Mouse (Mus musculus): ENCODE data around the gene Ppt2.

Gene Ppt2

GRCm38 (mm10) chr17:34637459-34637858 is 9.1 kb upstream of the Ppt2 start:
- no peak for DNase-seq

- DNase-seq, result no peak
These were observed 7.4 kb upstream of the Ppt2 start for GRCm38 (mm10) chr17:34635671-34636070.

DNA sequence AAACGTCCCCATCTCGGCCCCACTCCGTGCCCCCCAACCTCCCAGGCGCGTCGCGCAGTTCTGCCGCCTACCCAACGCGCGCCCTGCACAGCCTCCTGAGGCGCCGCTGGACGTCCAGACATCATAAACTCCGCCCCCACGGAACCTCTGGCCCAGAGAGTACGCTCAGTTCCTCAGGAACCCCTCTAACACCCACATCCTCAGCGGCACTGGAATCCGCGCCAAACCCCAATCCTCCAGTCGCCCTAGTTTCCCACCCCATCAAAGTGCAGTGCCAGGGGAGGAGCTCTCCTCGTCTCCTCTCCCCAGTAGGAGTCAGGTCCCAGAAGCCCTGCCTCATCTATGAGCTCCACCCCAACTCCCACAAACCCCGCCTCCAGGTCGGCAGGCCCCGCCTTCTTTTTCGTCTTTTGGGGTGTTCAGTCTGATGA is 4.0 kb upstream of the Ppt2 start:
- peak; percentile 94 for DNase-seq

- no peak for DNase-seq
These were observed 3.3 kb upstream of the Ppt2 start for GRCm38 (mm10) chr17:34631647-34632046.

- no peak for DNase-seq
These were observed 2.5 kb upstream of the Ppt2 start for GRCm38 (mm10) chr17:34630761-34631301.

DNA sequence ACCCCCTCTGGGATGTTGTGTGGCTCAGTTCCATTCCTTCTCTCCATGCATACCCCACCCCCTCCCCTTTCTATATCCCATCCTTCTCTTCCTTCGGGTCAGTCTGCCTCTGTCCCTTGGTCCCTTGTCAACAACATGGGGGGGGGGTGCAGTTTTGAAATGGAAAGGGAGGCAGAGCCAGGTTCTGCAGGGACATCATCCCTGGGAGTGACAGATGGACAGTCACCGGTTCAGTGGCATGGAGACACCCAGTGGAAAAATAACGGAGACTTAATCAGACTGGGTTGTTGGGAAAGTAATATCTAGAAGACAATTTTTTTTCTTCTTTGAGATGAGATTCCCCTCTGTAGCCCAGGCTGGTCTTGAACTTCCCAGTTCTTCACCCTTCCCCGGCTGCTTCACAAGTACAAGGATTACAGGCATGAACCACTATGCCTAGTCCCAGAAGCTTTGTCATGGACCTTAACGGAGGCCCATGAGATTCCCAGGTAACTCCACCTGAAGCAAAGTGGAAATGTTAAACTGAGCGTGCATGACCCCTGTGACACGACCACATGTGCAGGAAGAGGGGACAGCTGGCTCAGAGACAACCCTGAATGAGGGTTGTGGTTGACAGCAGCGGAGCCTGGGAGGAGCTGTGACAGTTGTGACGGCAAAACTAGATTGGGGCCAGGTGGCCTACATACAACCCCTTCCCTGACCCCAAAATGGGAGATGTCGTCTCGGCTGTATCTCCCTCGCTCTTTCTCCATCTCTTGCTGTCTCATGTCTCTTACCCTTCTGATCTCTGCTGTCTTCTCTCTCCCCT is 1.7 kb upstream of the Ppt2 start:
- DNase-seq, result no peak

GRCm38 (mm10) chr17:34629221-34629751 is 976 bp upstream of the Ppt2 start, which contains the start of gene Prrt1:
Gene Prrt1, plus strand, starts transcription at chr17:34629533.
- peak; percentile 78 for DNase-seq

DNA sequence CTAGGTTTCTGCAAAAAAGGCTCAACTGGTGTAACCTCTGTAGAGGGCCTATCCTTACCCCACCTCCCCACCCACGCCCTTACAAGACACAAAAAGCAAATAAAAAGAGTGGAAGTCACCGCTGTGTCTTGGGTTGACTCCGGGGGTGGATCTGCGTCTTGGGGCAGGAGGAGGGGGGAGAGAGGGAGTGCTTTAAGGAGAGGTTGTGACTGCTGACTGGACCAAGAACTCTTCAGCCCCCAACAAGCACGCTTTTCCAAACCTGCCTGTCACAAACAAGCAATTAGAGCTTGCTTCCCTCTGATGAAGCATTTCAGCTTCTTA is 296 bp upstream of the Ppt2 start:
- DNase-seq, result no peak

GRCm38 (mm10) chr17:34627093-34627942 is 992 bp downstream of the Ppt2 start:
- DNase-seq, result peak; percentile 91

DNA sequence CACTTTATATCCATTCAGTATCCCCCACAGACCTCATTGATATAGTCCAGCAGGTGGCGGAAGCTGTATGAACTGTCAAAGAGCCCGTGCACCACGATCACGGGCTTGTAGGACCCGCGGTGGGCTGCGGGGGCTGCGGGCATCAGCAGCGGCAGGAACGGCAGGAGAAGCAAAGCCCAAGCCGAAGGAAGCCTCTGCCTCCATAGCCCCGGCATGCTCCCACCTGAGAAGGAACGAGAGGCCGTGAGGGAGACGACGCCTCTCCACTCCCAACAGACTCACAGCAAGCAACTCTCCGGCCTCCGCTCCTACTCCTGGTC is 1.6 kb downstream of the Ppt2 start:
- no peak for DNase-seq

DNA sequence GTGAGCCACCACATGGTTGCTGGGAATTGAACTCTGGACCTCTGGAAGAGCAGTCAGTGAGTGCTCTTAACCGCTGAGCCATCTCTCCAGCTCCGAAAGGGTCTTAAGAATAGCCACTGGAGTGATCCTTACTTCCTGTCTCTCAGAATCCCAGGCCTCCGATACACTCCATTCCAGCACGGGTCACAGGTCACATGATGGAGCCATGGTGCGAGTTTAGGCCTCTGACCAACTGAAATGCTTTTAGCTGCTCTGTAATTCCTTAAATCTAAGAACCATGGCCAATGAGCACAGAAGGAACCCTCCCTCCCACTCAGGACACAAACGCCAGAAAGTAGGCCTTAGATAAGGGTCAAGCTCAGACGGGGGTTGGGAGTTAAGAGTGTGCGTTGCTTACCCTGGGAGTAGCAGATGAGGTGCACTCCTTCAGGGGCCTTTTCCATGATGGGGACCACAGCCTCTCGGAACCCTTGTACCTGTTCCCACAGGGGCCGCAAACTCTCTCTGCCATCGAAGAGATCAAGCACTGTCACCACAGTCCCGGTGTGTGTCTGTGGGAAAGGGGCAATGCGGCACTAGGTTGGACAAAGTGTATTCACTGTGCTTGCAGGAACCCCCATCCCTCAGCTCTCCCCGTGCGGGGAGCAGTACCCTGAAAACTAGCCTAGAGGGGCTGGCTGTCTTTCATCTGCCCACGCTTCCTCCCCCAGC is 2.1 kb downstream of the Ppt2 start:
- no peak for DNase-seq

DNA sequence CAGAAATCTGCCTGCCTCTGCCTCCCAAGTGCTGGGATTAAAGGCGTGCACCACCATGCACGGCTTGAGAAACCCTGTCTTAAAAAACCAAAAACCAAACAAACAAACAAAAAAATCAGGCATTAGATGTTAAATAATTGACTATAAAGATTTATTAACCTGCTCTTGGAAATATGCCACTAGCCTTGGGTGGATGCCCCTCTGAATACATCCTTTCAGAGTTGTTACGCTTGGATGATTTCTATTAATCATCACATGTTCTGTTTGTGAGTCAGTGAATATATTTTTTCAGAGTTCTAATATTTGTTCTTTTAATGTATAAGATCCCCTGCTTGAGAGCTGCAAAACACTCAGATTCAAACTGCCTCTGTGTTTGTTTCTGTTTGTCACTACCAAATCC is 3.3 kb downstream of the Ppt2 start:
- no peak for DNase-seq

GRCm38 (mm10) chr17:34623161-34623560 is 5.1 kb downstream of the Ppt2 start:
- no peak for DNase-seq

DNA sequence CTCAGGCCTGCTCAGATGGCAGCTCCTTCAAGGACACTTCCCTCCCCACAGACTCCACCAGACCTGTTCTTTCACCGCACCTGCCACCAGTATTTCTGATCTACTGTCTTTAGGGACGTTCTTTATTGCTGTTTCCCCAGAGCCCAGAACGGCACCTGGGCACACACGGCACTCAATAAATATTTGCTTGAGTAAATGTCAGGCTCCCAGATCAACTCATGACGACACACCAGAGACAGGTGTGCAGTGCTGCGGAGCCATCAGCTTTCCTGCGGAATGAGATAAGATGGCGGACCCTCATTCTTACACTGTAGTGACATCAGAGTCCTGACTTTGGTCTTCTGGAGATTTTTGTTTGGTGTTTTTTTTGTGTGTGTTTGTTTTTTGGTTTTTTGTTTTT is 7.3 kb downstream of the Ppt2 start:
- no peak for DNase-seq

DNA sequence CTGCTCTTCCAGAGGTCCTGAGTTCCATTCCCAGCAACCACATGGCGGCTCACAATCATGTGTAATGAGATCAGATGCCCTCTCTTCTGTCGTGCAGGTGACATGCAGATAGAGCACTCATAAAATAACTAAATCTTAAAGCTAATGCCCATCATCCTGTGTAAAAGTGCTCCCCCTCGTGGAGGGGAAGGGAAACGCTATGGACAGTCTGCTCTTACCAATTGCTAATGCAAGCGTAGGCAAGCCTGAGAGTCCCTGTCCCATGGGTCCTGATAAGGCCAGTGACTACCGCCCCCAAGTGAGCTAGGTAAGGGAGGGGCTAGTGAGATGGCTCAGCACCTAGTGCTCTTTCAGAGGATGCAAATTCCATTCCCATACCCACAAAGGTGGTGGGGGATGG is 9.3 kb downstream of the Ppt2 start:
- DNase-seq, result no peak

DNA sequence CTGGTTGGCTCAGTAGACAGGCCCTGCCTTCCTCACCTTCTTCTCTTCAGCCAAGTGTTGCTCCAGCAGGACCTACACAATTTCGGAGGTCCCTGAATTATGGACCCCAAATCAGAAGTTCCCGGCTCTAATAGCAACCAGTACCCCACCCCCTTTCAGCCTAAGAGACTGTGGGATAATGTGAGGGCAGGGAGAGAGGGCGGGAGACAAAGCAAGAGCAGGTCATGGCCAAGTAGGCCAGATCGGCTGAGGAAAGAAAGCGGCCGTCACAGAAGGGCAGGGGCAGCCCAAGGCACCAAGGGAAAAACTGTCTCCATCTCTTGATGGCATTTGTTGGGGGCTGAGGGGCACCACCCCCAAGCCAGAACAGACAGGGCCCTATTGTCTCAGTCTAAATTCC is 12.4 kb downstream of the Ppt2 start, which contains the start of gene Egfl8:
Egfl8 (minus strand) TSS at position 101 of the 400 bp plus-strand sequence.
- no peak for DNase-seq

GRCm38 (mm10) chr17:34613830-34614229 is 14.5 kb downstream of the Ppt2 start:
- DNase-seq, result peak; percentile 60

DNA sequence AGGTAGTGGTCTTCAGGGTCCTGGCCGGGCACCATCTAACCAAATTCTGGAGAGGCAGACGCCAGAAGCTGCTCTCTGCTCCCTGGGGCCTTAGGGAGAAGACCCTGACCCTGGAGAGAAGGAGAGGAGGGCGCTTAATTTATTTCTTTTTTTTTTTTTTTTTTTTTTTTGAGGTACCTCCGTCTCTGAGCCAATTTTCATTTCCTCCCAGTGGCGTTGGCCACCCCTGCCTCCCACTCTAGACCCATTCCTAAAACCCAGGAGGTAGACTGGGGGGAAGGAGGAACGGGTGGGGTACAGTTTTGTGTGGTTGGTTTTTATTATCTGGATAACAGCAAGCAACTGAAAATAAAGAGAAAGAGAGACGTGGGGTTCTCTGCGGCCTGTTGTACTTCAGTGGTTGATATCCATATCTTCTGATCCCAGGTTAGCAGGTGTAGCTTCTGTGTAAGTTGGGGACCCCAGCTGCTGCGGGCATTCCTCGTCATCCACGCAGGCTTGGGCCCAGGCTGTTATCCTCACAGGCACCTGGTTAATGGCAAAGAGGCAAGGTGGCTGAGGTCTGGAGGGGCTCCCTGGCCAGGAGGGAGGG is 15.2 kb downstream of the Ppt2 start:
- DNase-seq, result no peak

DNA sequence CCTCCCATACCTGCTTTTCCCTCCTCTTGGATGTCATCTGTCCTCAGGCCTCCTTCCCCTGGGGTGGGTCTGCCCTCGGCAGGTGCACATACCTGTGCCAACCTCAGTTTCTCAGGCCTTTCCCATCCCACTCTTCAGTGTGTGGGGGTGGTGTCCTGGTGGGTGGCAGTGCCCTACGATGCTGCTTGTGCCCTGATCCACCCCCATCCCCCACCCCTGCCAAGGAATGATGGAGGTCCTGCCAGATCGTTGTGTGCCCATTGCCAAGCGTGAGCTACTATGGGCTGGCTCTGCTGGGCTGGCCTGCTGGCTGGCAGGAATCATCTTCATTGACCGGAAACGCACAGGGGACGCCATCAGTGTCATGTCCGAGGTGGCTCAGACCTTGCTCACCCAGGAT is 17.3 kb downstream of the Ppt2 start:
- DNase-seq, result no peak

DNA sequence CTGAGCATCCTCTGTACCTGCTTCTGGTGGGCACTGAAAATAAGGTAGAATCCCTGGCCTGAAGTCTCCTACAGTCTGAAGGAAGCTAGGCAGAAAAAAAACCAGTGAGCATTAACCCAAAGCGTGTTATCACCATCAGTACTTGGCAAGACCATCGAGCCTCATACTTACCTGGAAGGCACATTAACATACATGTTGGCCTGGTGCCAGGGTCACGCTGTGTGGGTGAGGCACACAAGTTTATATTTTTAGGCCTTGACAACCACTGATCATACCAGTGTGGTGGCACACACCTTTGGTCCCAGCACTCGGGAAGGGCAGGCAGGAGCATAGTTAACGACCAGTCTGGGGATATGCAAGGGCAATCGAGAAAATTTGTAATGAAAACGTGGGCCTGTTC is 20.3 kb downstream of the Ppt2 start:
- no peak for DNase-seq

DNA sequence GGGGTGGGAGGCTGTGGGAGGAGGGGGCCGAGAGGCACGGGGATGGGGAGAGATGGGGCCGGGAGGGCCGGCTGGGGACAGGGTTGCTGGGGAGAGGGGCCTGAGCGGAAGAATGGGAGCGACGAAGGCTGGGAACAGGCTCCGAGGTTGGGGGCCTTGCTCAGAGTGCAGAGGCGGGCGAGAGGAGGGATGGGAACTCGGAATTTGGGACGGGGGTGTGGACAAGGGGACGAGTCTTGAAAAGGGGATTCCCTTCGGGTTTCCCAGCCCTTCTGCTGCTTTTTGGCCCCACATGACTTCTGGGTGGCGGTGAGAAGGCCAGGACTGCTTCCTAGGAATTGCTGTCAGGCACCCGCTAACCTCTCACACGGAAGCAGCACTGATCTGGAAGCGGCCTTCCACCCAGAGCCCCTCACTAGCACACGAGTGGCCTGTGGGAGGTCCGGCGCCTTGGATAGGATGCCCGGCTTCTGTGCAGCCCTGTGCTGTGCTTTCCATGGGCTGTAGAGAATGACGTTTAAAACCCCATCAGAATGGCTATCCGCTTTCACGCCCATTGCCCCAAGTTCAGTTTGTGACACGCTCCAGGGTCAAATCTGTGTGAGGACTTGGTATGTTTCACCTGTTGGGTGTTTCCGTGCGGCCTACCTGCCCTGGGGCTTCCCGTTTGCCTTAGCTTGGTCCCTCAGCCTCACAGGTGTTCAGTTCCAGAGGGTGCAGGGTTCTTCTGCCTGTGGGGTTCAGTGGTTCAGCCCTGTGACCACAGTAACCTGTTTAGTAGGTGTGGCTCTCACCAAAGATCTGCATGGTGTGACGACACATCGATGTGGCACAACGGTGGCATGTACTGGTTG is 21.9 kb downstream of the Ppt2 start:
- DNase-seq, result no peak

DNA sequence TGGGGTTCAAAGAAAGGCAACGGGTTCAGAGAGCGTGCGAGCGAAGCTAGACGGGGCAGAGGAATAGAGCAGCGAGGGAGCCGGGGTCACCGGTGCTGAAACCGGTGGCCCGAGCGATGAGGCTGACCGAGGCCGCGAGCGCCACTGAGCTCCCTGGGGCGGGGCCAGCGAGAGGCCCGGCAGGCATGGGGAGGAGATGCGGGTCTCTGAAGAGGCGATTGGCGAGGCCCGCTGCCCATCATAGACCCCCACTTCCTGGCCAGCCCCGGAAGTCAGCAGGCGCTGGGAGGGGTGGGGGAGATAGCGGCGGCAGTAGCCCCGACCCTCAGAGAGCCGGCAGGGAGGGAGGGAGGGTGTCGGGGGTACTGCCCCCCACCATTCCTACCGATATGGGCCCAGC is 22.7 kb downstream of the Ppt2 start:
- DNase-seq, result peak; percentile 98
